Mouse (Mus musculus): ENCODE results near the gene Vps51. TPM values are rescaled to one million over a fixed set of nuclear protein-coding genes. Genes with fewer than 3 reads are reported as not detected.
"Not testable (repeated sequence)": the region's sequence is repeated elsewhere in the genome, so short reads cannot be mapped to it uniquely, and the experiment has no call there.

Gene Vps51
- polyA plus RNA-seq, 1 experiment = 72.9 TPM

GRCm38 (mm10) chr19:6046294-6047153 lies 30.5 kb downstream of the Vps51 start, which contains the start of gene Syvn1:
Gene Syvn1 (plus strand): TSS chr19:6046576.
- Histone ChIP-seq H3K36me3 (ENCODE audit: control insufficient read depth, insufficient read depth, low read length) (peaks cover 30% of the 10 kb centered on the region), H3K4me1 (ENCODE audit: control insufficient read depth, insufficient read depth, insufficient read length) (peaks cover 18% of the 10 kb centered on the region), H3K27ac (ENCODE audit: insufficient read depth, low read length) (peak within 1 kb of the TSS; percentile 100), H3K27me3 (ENCODE audit: control insufficient read depth, insufficient read depth, low read length) (no peaks in the 10 kb centered on the region), H3K4me3 (ENCODE audit: extremely low read depth, insufficient read depth, insufficient read length) (peak within 1 kb of the TSS; percentile 97)
- peak; percentile 88 to 94 for DNase-seq (ENCODE audit: low read depth in 1 of 2, low spot score in 2 of 2)
- TF ChIP-seq CTCF (IDR thresholded peaks at IDR 0.05; ENCODE audit: extremely low read depth, insufficient read depth, insufficient read length, insufficient replicate concordance) = no peak
- TF ChIP-seq POLR2A (IDR thresholded peaks at IDR 0.05; ENCODE audit: low read depth, low read length) = peak; percentile 62
- under 1% methylated on average over 65 of the region's 65 CpGs for WGBS

GRCm38 (mm10) chr19:6045366-6046293 lies 31.4 kb downstream of the Vps51 start:
- peak in 1 of 2 experiments; percentile 63 for DNase-seq (ENCODE audit: low read depth in 1 of 2, low spot score in 2 of 2)
- Histone ChIP-seq H3K27me3 (ENCODE audit: control insufficient read depth, insufficient read depth, low read length) (no peaks in the 10 kb centered on the region), H3K27ac (ENCODE audit: insufficient read depth, low read length) (peak overlapping the region; percentile 100), H3K4me1 (ENCODE audit: control insufficient read depth, insufficient read depth, insufficient read length) (peaks cover 18% of the 10 kb centered on the region), H3K4me3 (ENCODE audit: extremely low read depth, insufficient read depth, insufficient read length) (peak overlapping the region; percentile 97), H3K36me3 (ENCODE audit: control insufficient read depth, insufficient read depth, low read length) (peaks cover 21% of the 10 kb centered on the region)
- 5% methylated on average over 20 of the region's 20 CpGs for WGBS
- no peak for TF ChIP-seq CTCF (IDR thresholded peaks at IDR 0.05; ENCODE audit: extremely low read depth, insufficient read depth, insufficient read length, insufficient replicate concordance)
- no peak for TF ChIP-seq POLR2A (IDR thresholded peaks at IDR 0.05; ENCODE audit: low read depth, low read length)

- DNase-seq (ENCODE audit: low read depth in 1 of 2, low spot score in 2 of 2) = not testable (repeated sequence)
Observed at GRCm38 (mm10) chr19:6044102-6044501, 32.9 kb downstream of the Vps51 start.

GRCm38 (mm10) chr19:6042293-6042692 lies 34.7 kb downstream of the Vps51 start:
- no peaks in the 10 kb centered on the region for H3K36me3 ChIP-seq (ENCODE audit: control insufficient read depth, insufficient read depth, low read length)
- no peaks in the 10 kb centered on the region for H3K27me3 ChIP-seq (ENCODE audit: control insufficient read depth, insufficient read depth, low read length)
- no peak overlapping the region for H3K27ac ChIP-seq (ENCODE audit: insufficient read depth, low read length)
- peaks cover 2% of the 10 kb centered on the region; the same call in 1 of the 2 replicates for H3K4me1 ChIP-seq (ENCODE audit: control insufficient read depth, insufficient read depth, insufficient read length)
- DNase-seq (ENCODE audit: low read depth in 1 of 2, low spot score in 2 of 2) = no peak
- H3K4me3 ChIP-seq (ENCODE audit: extremely low read depth, insufficient read depth, insufficient read length) = no peak overlapping the region
- WGBS = 85% methylated on average over 9 of the region's 9 CpGs
- TF ChIP-seq POLR2A (IDR thresholded peaks at IDR 0.05; ENCODE audit: low read depth, low read length) = no peak
- TF ChIP-seq CTCF (IDR thresholded peaks at IDR 0.05; ENCODE audit: extremely low read depth, insufficient read depth, insufficient read length, insufficient replicate concordance) = no peak

More at GRCm38 (mm10) chr19:6044102-6044501, 32.9 kb downstream of the Vps51 start:
- not testable (repeated sequence) for H3K4me1 ChIP-seq (ENCODE audit: control insufficient read depth, insufficient read depth, insufficient read length); H3K36me3 ChIP-seq (ENCODE audit: control insufficient read depth, insufficient read depth, low read length); H3K27ac ChIP-seq (ENCODE audit: insufficient read depth, low read length); H3K4me3 ChIP-seq (ENCODE audit: extremely low read depth, insufficient read depth, insufficient read length); H3K27me3 ChIP-seq (ENCODE audit: control insufficient read depth, insufficient read depth, low read length)
- whole genome bisulfite sequencing = 26% methylated on average over 4 of the region's 4 CpGs

GRCm38 (mm10) chr19:6040002-6040401 lies 37.0 kb downstream of the Vps51 start:
- TF ChIP-seq POLR2A (IDR thresholded peaks at IDR 0.05; ENCODE audit: low read depth, low read length) (no peak), CTCF (IDR thresholded peaks at IDR 0.05; ENCODE audit: extremely low read depth, insufficient read depth, insufficient read length, insufficient replicate concordance) (no peak)
- H3K27ac ChIP-seq (ENCODE audit: insufficient read depth, low read length) = no peak overlapping the region
- no peak for DNase-seq (ENCODE audit: low read depth in 1 of 2, low spot score in 2 of 2)
- no peaks in the 10 kb centered on the region for H3K36me3 ChIP-seq (ENCODE audit: control insufficient read depth, insufficient read depth, low read length)
- H3K4me3 ChIP-seq (ENCODE audit: extremely low read depth, insufficient read depth, insufficient read length) = no peak overlapping the region
- H3K27me3 ChIP-seq (ENCODE audit: control insufficient read depth, insufficient read depth, low read length) = no peaks in the 10 kb centered on the region
- no peaks in the 10 kb centered on the region for H3K4me1 ChIP-seq (ENCODE audit: control insufficient read depth, insufficient read depth, insufficient read length)

- DNase-seq (ENCODE audit: low read depth in 1 of 2, low spot score in 2 of 2) = no peak
- Histone ChIP-seq H3K4me3 (ENCODE audit: extremely low read depth, insufficient read depth, insufficient read length) (no peak overlapping the region), H3K27ac (ENCODE audit: insufficient read depth, low read length) (no peak overlapping the region), H3K27me3 (ENCODE audit: control insufficient read depth, insufficient read depth, low read length) (no peaks in the 10 kb centered on the region), H3K36me3 (ENCODE audit: control insufficient read depth, insufficient read depth, low read length) (no peaks in the 10 kb centered on the region), H3K4me1 (ENCODE audit: control insufficient read depth, insufficient read depth, insufficient read length) (no peaks in the 10 kb centered on the region)
- TF ChIP-seq CTCF (IDR thresholded peaks at IDR 0.05; ENCODE audit: extremely low read depth, insufficient read depth, insufficient read length, insufficient replicate concordance) = no peak
- no peak for TF ChIP-seq POLR2A (IDR thresholded peaks at IDR 0.05; ENCODE audit: low read depth, low read length)
- WGBS = 75% methylated on average over 7 of the region's 7 CpGs
Observed at GRCm38 (mm10) chr19:6038326-6038725, 38.7 kb downstream of the Vps51 start.

All from spleen, adult 2 months (tissue).